Mouse (Mus musculus) cerebellum, postnatal 4 days (tissue): Measurements from ENCODE around the gene E130116L18Rik.
"Not testable (repeated sequence)": the region's sequence is repeated elsewhere in the genome, so short reads cannot be mapped to it uniquely, and the experiment has no call there.

Experiments used
- DNase-seq, 2 experiments: peaks; one replicate each; pipeline ENCODE4 v3.0.0; 2022; ENCODE audit warnings: low spot score in 2 of 2, mixed read lengths in 1 of 2

The E130116L18Rik gene

DNA sequence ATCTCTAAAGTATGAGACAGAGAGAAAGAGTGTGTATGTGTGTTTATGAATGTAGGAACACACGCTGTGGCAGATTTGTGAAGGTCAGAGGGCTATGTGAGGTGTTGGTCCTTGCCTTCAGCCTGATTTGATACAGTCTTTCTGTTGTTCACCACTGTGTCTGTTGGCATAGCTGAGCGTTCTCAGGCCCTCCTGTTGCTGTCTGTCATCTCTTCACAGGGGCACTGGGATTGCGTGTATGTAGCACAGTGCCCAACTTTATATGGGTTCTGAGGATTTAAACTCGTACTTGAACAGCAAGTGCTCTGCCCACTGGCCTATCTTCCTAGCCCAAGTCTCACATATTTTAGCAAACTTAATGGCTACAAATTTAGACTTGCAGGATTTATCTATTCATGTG lies 39.4 kb downstream of the E130116L18Rik start:
- DNase-seq: no peak

- no peak for DNase-seq
These were observed 41.9 kb downstream of the E130116L18Rik start, which contains the start of gene Galntl5 for GRCm38 (mm10) chr5:25181004-25181531. Gene Galntl5, plus strand, starts transcription at chr5:25181460.

GRCm38 (mm10) chr5:25179936-25180488 lies 42.9 kb downstream of the E130116L18Rik start:
- DNase-seq: no peak

- DNase-seq: no peak
These were observed 43.7 kb downstream of the E130116L18Rik start for GRCm38 (mm10) chr5:25179284-25179683.

- DNase-seq: not testable (repeated sequence)
These were observed 44.4 kb downstream of the E130116L18Rik start for GRCm38 (mm10) chr5:25178543-25178942.

DNA sequence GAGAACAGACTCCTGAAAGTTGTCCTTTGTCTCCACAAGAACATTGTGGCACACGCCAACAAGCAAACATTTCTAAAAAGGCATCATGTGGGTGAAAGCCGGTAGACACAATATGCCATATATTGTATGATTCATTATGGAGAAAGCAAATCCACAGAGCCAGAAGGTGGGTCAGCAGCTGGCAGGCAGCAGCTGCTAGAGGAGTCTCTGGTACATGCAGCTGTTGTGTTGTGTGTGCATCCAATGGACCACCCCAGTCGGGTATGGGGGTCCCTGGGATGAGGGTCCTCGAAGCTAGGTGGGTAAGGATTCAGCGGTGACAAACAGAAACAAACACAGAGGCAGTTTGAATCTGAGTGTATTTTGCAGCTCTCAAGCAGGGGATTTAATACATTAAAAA lies 45.0 kb downstream of the E130116L18Rik start:
- not testable (repeated sequence) for DNase-seq
